Mouse (Mus musculus) cortical plate, adult 2 months (tissue): ENCODE data around the gene Cx3cr1. TPM values are rescaled to one million over a fixed set of nuclear protein-coding genes. Genes with fewer than 3 reads are reported as not detected.

ENCODE experiments used
- H3K27ac ChIP-seq: fragments of 200-500 bp; 2 replicates; pipeline ENCODE4 v1.5.1; 2012; ENCODE audit warnings: low read length, control low read depth, inconsistent platforms; ENCODE audit not compliant: insufficient read depth
- H3K4me1 ChIP-seq: fragments of 200-500 bp; 2 replicates; pipeline ENCODE4 v1.6.1; 2011; ENCODE audit warnings: low read length; ENCODE audit not compliant: control insufficient read depth, insufficient read depth
- H3K4me3 ChIP-seq: fragments of 200-500 bp; 2 replicates; pipeline ENCODE4 v1.5.1; 2011; ENCODE audit warnings: mild to moderate bottlenecking, low read length, control low read depth; ENCODE audit not compliant: insufficient read depth
- CTCF ChIP-seq: fragments of 200-500 bp; IDR thresholded peaks from 2 replicates; pipeline ENCODE4 v1.5.1; 2011; ENCODE audit warnings: mild to moderate bottlenecking, control low read depth, low read length; ENCODE audit not compliant: insufficient read depth; ENCODE audit errors: extremely low read depth
- POLR2A ChIP-seq: fragments of 200-500 bp; IDR thresholded peaks from 2 replicates; pipeline ENCODE4 v1.6.1; 2011; ENCODE audit warnings: mild to moderate bottlenecking, low read length, control low read depth; ENCODE audit not compliant: insufficient read depth; ENCODE audit errors: extremely low read depth
- polyA plus RNA-seq: library from polyadenylated mRNA; depleted of rRNA; stranded (reverse); fragments of >200 nt; gene quantifications from 2 replicates; pipeline ENCODE4 v1.2.3, GENCODE M21; 2012

The Cx3cr1 gene
- polyA plus RNA-seq, 1 experiment: 38.2 TPM

DNA sequence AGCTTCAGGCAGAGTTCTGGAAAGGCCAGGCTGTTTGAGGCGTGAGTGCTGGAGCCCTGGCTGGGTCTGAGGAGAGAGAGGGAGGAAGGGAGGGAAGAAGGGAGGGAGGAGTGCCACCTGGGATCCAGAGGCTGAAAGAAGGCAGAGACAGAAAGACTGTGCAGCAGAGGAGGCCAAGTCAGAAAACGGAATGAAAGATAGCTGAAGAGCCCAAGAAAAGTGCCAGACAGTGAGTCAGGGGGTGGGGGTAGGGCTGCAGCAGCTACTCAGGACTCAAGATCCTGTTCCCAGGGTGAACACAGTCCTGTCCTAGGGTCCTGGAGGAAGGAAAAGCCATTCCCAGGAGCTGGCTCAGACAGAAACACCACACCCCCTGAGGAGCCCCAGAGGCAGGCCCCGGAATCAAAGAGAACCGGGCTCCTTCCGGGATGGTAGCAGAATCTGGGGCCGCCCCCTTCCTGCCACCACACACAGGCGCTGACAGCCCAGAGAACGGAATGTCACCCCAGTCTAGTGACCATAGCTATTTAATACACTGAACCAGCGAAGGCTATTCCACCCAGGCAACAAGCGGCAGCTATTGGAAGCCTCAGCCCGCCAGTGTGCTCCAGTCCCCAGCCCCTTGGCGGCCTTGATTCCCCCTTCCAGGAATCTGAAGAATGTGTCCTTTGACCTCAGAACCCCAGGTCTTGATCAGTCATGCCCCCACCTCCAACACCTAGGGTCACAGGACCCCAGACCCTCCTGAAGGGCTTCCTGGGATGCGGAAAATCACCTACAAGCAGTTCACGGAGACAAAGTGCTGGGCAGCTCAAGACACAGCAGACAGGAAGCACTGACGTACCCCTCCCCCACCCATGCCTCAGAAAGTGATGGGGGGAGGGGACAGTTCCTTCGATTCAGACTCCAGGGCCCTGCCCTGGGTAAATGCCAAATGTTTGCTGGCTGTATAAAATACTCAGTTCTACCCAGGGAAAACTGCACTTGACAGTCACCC is 88.2 kb downstream of the Cx3cr1 start:
- peak overlapping the region; percentile 85 for H3K4me3 ChIP-seq
- H3K4me1 ChIP-seq: peaks cover 30% of the 10 kb centered on the region
- no peak for TF ChIP-seq CTCF
- TF ChIP-seq POLR2A: peak; percentile 35; the same call in 1 of the 2 replicates
- peak overlapping the region; percentile 83 for H3K27ac ChIP-seq

DNA sequence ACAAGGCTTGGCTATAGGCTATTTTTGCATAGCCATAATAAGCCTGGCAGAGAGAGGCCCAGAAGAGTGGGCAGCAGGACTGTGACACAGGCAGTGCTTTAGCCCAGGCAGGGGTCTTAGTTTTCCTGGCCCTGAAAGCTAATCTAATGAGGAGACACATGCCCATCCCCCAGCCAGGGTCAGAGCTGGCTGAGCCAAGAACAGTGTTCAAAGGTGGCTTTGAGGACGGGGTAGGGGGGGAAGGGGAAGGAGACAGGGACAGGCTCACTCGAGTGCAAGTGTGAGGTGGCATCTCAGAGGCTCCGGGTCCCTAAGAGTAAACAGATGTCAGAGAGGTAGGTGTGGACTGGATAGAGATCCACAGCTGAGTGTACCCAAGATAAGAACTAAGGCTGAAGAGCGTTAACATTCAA is 88.9 kb downstream of the Cx3cr1 start:
- TF ChIP-seq CTCF (no peak), POLR2A (no peak)
- H3K4me3 ChIP-seq: peak overlapping the region; percentile 85; the same call in 1 of the 2 replicates
- H3K27ac ChIP-seq: peak overlapping the region; percentile 83; the same call in 1 of the 2 replicates
- H3K4me1 ChIP-seq: peaks cover 30% of the 10 kb centered on the region

DNA sequence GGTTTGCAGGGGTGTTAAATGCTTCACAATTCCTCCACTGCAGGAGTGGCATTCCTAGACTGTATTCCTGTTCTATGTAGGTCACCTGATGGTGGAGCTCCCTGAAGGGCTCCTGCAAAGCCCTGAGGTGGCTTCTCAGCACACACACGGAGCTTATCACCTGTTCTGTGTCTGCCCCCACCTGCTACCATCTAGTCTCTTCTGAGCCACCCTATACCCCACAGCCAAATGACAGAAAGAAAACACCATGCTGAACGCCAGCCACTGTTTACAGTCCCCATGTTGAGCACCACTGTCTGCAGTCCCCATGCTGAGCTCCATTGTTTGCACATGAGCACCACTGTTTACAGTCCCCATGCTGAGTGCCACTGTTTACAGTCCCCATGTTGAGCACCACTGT is 89.9 kb downstream of the Cx3cr1 start:
- no peak overlapping the region for H3K27ac ChIP-seq
- TF ChIP-seq POLR2A (no peak), CTCF (no peak)
- H3K4me3 ChIP-seq: no peak overlapping the region
- peaks cover 30% of the 10 kb centered on the region for H3K4me1 ChIP-seq

- TF ChIP-seq CTCF (no peak), POLR2A (no peak)
- Histone ChIP-seq H3K27ac (peak overlapping the region; percentile 9; the same call in 1 of the 2 replicates), H3K4me1 (peaks cover 30% of the 10 kb centered on the region), H3K4me3 (no peak overlapping the region)
These were observed 90.8 kb downstream of the Cx3cr1 start for GRCm38 (mm10) chr9:119978811-119979441.

- H3K4me1 ChIP-seq: peaks cover 30% of the 10 kb centered on the region
- no peak for TF ChIP-seq CTCF
- no peak for TF ChIP-seq POLR2A
- H3K4me3 ChIP-seq: no peak overlapping the region
- peak overlapping the region; percentile 24; the same call in 1 of the 2 replicates for H3K27ac ChIP-seq
These were observed 91.4 kb downstream of the Cx3cr1 start for GRCm38 (mm10) chr9:119978151-119978810.

DNA sequence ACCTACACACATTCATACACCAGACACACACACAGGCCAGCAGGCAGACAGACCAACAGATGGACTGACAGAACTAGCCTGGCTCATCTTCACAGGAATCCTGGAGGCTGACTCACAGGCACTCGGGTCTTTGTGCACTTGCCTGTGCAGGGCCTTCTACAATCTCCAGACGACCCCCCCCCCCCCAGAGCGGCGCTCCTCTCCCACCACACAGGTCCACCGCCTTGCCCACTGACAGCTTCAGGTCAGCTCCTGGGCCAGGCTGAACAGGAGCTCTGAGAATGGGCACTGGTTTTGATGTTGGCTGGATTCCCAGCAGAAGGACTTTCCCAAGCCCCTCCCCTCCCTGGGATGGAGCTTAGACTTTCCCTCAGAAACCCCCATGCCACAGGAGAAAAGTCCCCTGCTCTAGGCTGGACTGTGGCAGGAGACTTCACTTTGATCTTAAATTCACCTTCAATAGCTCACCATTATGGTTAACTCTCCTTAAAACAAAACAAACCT is 92.1 kb downstream of the Cx3cr1 start:
- Histone ChIP-seq H3K4me1 (peaks cover 30% of the 10 kb centered on the region), H3K4me3 (no peak overlapping the region), H3K27ac (no peak overlapping the region)
- TF ChIP-seq POLR2A (no peak), CTCF (no peak)

GRCm38 (mm10) chr9:119976704-119977556 is 92.7 kb downstream of the Cx3cr1 start:
- TF ChIP-seq CTCF: no peak
- Histone ChIP-seq H3K4me1 (peaks cover 30% of the 10 kb centered on the region), H3K27ac (no peak overlapping the region), H3K4me3 (no peak overlapping the region)

DNA sequence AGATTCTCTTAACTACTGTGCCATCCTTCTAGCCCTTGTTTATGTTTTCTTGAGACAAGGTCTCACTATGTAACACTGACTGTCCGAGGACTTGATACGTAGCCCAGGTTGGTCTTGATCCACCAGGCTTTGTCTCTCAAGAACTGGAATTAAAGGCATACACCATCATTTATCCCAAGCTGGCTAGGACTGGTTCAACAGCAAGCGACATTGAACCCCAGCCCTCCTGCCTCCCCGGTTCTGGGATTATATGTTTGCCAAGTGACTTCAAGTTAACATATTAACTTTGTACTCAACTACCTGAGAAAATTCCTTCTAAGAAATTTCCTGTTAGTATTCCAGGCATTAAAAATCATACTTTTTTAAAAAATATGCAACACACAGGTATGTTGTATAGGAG is 94.4 kb downstream of the Cx3cr1 start:
- TF ChIP-seq CTCF (no peak), POLR2A (no peak)
- no peak overlapping the region for H3K4me3 ChIP-seq
- H3K27ac ChIP-seq: no peak overlapping the region
- H3K4me1 ChIP-seq: peaks cover 23% of the 10 kb centered on the region
